Mouse (Mus musculus) MEL (cell line): Measurements from ENCODE around the gene Ylpm1. TPM values are rescaled to one million over a fixed set of nuclear protein-coding genes. Genes with fewer than 3 reads are reported as not detected.

Experiments used
- DNase-seq: peaks from one replicate; pipeline ENCODE4 v3.0.0; 2011; ENCODE audit warnings: low read depth, low spot score
- H3K27ac ChIP-seq: 2 replicates; pipeline ENCODE4 v1.5.1; 2012; ENCODE audit warnings: low read depth, mild to moderate bottlenecking, control low read depth, low read length, moderate library complexity; ENCODE audit not compliant: control insufficient read depth
- H3K27me3 ChIP-seq, 2 experiments: fragments of 150-350 bp in 1 of 2; sonication (generic) in 1 of 2; 2 replicates each; pipeline ENCODE4 v1.6.1; 2012; ENCODE audit warnings: low read length in 2 of 2, mild to moderate bottlenecking in 2 of 2, improper control_type of control experiment in 1 of 2, moderate library complexity in 1 of 2; ENCODE audit not compliant: insufficient read depth in 2 of 2, control insufficient read depth in 1 of 2
- H3K36me3 ChIP-seq, 2 experiments: 2 replicates each; pipeline ENCODE4 v1.6.1; 2012 to 2014; ENCODE audit warnings: low read length in 2 of 2, improper control_type of control experiment in 1 of 2, inconsistent platforms in 1 of 2, mild to moderate bottlenecking in 1 of 2; ENCODE audit not compliant: insufficient read depth in 2 of 2, control insufficient read depth in 1 of 2
- H3K4me1 ChIP-seq, 2 experiments: fragments of 150-350 bp in 1 of 2; sonication (generic) in 1 of 2; 2 replicates each; pipeline ENCODE4 v1.6.1; 2012; ENCODE audit warnings: low read length in 2 of 2, improper control_type of control experiment in 1 of 2, mild to moderate bottlenecking in 1 of 2; ENCODE audit not compliant: insufficient read depth in 2 of 2, control insufficient read depth in 1 of 2
- H3K4me3 ChIP-seq, 2 experiments: fragments of 150-350 bp in 1 of 2; sonication (generic) in 1 of 2; 2 replicates each; pipeline ENCODE4 v1.5.1; 2012; ENCODE audit warnings: low read depth in 2 of 2, low read length in 2 of 2, mild to moderate bottlenecking in 2 of 2, moderate library complexity in 2 of 2, control low read depth in 1 of 2, improper control_type of control experiment in 1 of 2; ENCODE audit not compliant: control insufficient read depth in 1 of 2, insufficient read depth in 1 of 2
- H3K79me2 ChIP-seq: 2 replicates; pipeline ENCODE4 v1.6.1; 2012; ENCODE audit warnings: mild to moderate bottlenecking, low read length, moderate library complexity; ENCODE audit not compliant: control insufficient read depth, poor library complexity, insufficient read depth
- H3K9ac ChIP-seq: 2 replicates; pipeline ENCODE4 v1.6.1; 2012; ENCODE audit warnings: low read depth, mild to moderate bottlenecking, control low read depth, low read length, moderate library complexity; ENCODE audit not compliant: control insufficient read depth, poor library complexity, severe bottlenecking
- H3K9me3 ChIP-seq: fragments of 150-350 bp; sonication (generic); replicated peaks from 2 replicates; pipeline ENCODE4 v1.6.1; 2012; ENCODE audit warnings: mild to moderate bottlenecking, low read length, improper control_type of control experiment, moderate library complexity; ENCODE audit not compliant: insufficient read depth
- CHD1 ChIP-seq: IDR thresholded peaks from 2 replicates; pipeline ENCODE4 v1.6.1; 2012; ENCODE audit warnings: low read depth, mild to moderate bottlenecking, inconsistent platforms, low read length, improper control_type of control experiment
- ELF1 ChIP-seq: IDR thresholded peaks from 2 replicates; pipeline ENCODE4 v1.6.1; 2014; ENCODE audit warnings: low read depth, mild to moderate bottlenecking, inconsistent platforms, low read length, improper control_type of control experiment, moderate library complexity
- EP300 ChIP-seq, 2 experiments: IDR thresholded peaks; 2 replicates each; pipeline ENCODE4 v1.6.1; 2011; ENCODE audit warnings: improper control_type of control experiment in 2 of 2, low read length in 2 of 2, low read depth in 1 of 2, mild to moderate bottlenecking in 1 of 2
- GATA1 ChIP-seq: IDR thresholded peaks from 2 replicates; pipeline ENCODE4 v1.6.1; 2011; ENCODE audit warnings: low read depth, low read length, improper control_type of control experiment
- HCFC1 ChIP-seq: IDR thresholded peaks from 2 replicates; pipeline ENCODE4 v1.6.1; 2012; ENCODE audit warnings: low read depth, mild to moderate bottlenecking, inconsistent platforms, low read length, improper control_type of control experiment, moderate library complexity
- MAFK ChIP-seq: IDR thresholded peaks from 2 replicates; pipeline ENCODE4 v1.6.1; 2011; ENCODE audit warnings: low read depth, mild to moderate bottlenecking, low read length, improper control_type of control experiment, borderline replicate concordance
- MAX ChIP-seq: IDR thresholded peaks from 2 replicates; pipeline ENCODE4 v1.6.1; 2011; ENCODE audit warnings: low read length, improper control_type of control experiment
- MAZ ChIP-seq: IDR thresholded peaks from 2 replicates; pipeline ENCODE4 v1.6.1; 2012; ENCODE audit warnings: low read depth, mild to moderate bottlenecking, inconsistent platforms, low read length, improper control_type of control experiment
- MYC ChIP-seq: IDR thresholded peaks from 2 replicates; pipeline ENCODE4 v1.6.1; 2011; ENCODE audit warnings: low read depth, mild to moderate bottlenecking, low read length, improper control_type of control experiment, moderate library complexity
- NELFE ChIP-seq: IDR thresholded peaks from 2 replicates; pipeline ENCODE4 v1.6.1; 2011; ENCODE audit warnings: low read depth, low read length, improper control_type of control experiment
- POLR2AphosphoS5 ChIP-seq: IDR thresholded peaks from 2 replicates; pipeline ENCODE4 v1.6.1; 2012; ENCODE audit warnings: low read depth, borderline replicate concordance, mild to moderate bottlenecking, inconsistent platforms, low read length, moderate library complexity, mixed read lengths
- RAD21 ChIP-seq: IDR thresholded peaks from 2 replicates; pipeline ENCODE4 v1.6.1; 2011; ENCODE audit warnings: mild to moderate bottlenecking, low read depth, low read length, improper control_type of control experiment
- SIN3A ChIP-seq: IDR thresholded peaks from 2 replicates; pipeline ENCODE4 v1.6.1; 2012; ENCODE audit warnings: low read length, improper control_type of control experiment, inconsistent platforms
- SMC3 ChIP-seq: IDR thresholded peaks from 2 replicates; pipeline ENCODE4 v1.6.1; 2011; ENCODE audit warnings: low read depth, low read length, improper control_type of control experiment
- TAL1 ChIP-seq: IDR thresholded peaks from 2 replicates; pipeline ENCODE4 v1.6.1; 2012; ENCODE audit warnings: mild to moderate bottlenecking, inconsistent platforms, low read length, moderate library complexity, mixed read lengths
- TBP ChIP-seq: IDR thresholded peaks from 2 replicates; pipeline ENCODE4 v1.8.0; 2011; ENCODE audit warnings: low read depth, low read length, improper control_type of control experiment
- ZC3H11A ChIP-seq: IDR thresholded peaks from 2 replicates; pipeline ENCODE4 v1.6.1; 2012; ENCODE audit warnings: low read depth, mild to moderate bottlenecking, inconsistent platforms, low read length, improper control_type of control experiment
- ZKSCAN1 ChIP-seq: IDR thresholded peaks from 2 replicates; pipeline ENCODE4 v1.6.1; 2012; ENCODE audit warnings: low read depth, mild to moderate bottlenecking, inconsistent platforms, low read length, improper control_type of control experiment, moderate library complexity
- ZNF384 ChIP-seq: IDR thresholded peaks from 2 replicates; pipeline ENCODE4 v1.6.1; 2012; ENCODE audit warnings: low read depth, mild to moderate bottlenecking, inconsistent platforms, low read length, improper control_type of control experiment
- polyA plus RNA-seq, 2 experiments: library from polyadenylated mRNA; stranded (reverse) in 1 of 2; unstranded in 1 of 2; fragments of >175 nt in 1 of 2; fragments of >200 nt in 1 of 2; gene quantifications; 2 replicates each; pipeline versions ENCODE4 v1.2.1 to v1.2.4; 2012; ENCODE audit warnings: low replicate concordance in 2 of 2, low read depth in 1 of 2; ENCODE audit not compliant: insufficient read length in 2 of 2, insufficient read depth in 1 of 2, missing spikeins in 1 of 2
- total RNA-seq: library from RNA; depleted of rRNA; stranded (reverse); fragments of 300-350 nt; gene quantifications from 2 replicates; pipeline ENCODE4 v1.2.3, GENCODE M21; 2012

The Ylpm1 gene
- total and polyA plus RNA-seq, 3 experiments: 16.9 to 41.8 (median 29.9) TPM

- Histone ChIP-seq H3K9ac (no peak overlapping the region), H3K36me3 (peaks cover 0 to 7% of the 10 kb centered on the region in 2 experiments; a peak in 2 of 4 replicates), H3K4me3 (no peak overlapping the region), H3K27ac (no peak overlapping the region), H3K79me2 (no peaks in the 10 kb centered on the region), H3K9me3 (no peaks in the 10 kb centered on the region), H3K4me1 (peaks cover 2 to 18% of the 10 kb centered on the region in 2 experiments), H3K27me3 (no peaks in the 10 kb centered on the region)
- DNase-seq: no peak
- TF ChIP-seq MYC: no peak
These were observed 98.6 kb downstream of the Ylpm1 start for GRCm38 (mm10) chr12:85094706-85095105.

GRCm38 (mm10) chr12:85095146-85095545, 99.0 kb downstream of the Ylpm1 start:
- no peak for TF ChIP-seq ZNF384
- no peak for TF ChIP-seq MYC
- no peak for TF ChIP-seq ZC3H11A
- no peak for TF ChIP-seq RAD21
- no peak for TF ChIP-seq SIN3A
- TF ChIP-seq CHD1: no peak
- no peak for TF ChIP-seq TAL1
- TF ChIP-seq HCFC1: no peak
- no peak for TF ChIP-seq MAZ
- TF ChIP-seq GATA1: no peak
- no peak for TF ChIP-seq POLR2AphosphoS5
- TF ChIP-seq EP300 (IDR thresholded peaks at IDR 0.05; ENCODE audit: low read depth in 1 of 2, low read length in 2 of 2): no peak
- TF ChIP-seq TBP: no peak
- no peak for TF ChIP-seq NELFE
- TF ChIP-seq MAFK: no peak
- TF ChIP-seq ELF1: no peak
- no peak for TF ChIP-seq ZKSCAN1
- no peak for TF ChIP-seq MAX
- TF ChIP-seq SMC3: no peak
- Histone ChIP-seq H3K4me3 (no peak overlapping the region), H3K27me3 (no peaks in the 10 kb centered on the region), H3K9me3 (no peaks in the 10 kb centered on the region), H3K27ac (no peak overlapping the region), H3K9ac (no peak overlapping the region), H3K4me1 (peaks cover 2 to 18% of the 10 kb centered on the region in 2 experiments), H3K79me2 (no peaks in the 10 kb centered on the region), H3K36me3 (peaks cover 0 to 7% of the 10 kb centered on the region in 2 experiments; a peak in 2 of 4 replicates)
- no peak for DNase-seq
